Mouse (Mus musculus) left cerebral cortex, postnatal 10 days (tissue): ENCODE data around the gene Pipox. TPM values are rescaled to one million over a fixed set of nuclear protein-coding genes. Genes with fewer than 3 reads are reported as not detected.

Experiments
- DNase-seq, 2 experiments: peaks; one replicate each; pipeline ENCODE4 v3.0.0; 2021 to 2022; ENCODE audit warnings: low spot score in 2 of 2, mixed read lengths in 1 of 2; ENCODE audit errors: extremely low spot score in 1 of 2
- intact Hi-C: fragments of 180-260 bp; cut with DNase I; formaldehyde crosslinking; loops from one replicate; pipeline ENCODE4 v1.15.1; 2025
- total RNA-seq, 2 experiments: library from RNA; stranded (reverse); gene quantifications; 2 replicates each; pipeline ENCODE4 v1.2.3; 2021

The Pipox gene
- 1 to 10 TPM in 1 of 2 experiments, under 1 TPM in 1; 0.49 to 1.6 TPM for total RNA-seq

DNA sequence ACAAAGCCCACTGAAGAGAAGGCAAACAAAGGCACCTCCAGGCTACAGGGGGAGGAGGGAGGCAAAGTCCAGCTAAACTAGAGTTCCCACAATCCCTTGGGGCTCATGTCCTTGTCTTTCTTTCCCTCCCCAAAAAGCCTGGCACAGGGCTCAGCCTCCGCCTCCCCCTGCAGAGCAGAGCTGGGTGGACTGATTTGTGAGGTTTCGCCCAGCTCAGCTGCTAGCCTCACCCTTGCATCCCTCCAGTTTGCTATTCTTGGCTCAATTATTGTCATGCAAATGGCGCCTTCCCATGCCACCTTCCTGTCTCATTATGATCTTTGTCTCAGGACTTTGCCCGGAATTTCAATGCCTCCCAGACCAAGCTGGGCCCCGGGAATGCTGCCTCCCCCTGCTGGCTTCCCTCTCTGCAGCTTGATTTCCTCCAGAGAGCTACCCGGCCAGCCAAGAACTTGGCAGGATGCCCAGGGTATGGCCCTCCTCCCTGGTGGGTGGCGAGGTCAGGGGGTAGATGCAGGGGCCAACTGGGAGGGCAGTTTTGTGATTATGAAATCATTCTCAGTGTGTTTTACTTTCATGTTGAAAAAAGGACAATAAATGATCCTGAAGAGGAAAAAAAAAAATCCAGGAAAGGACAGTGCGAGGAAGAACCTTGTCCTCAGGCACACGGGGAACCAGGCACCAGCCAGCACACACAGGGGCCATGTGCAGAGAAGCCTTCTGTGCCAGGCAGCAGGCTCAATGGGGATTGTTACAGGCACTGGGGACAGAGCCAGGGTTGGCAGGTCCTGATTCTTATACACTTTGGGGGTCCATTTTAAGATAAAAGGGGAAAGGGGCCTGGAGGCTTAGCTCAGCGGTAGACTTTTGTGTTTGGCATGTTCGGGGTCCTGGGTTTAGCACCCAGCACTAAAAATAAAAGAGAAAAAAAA, at the start of gene Pipox:
Gene Pipox (minus strand): TSS at position 310 of the 932 bp plus-strand sequence.
- intact Hi-C loops = no loop called here

DNA sequence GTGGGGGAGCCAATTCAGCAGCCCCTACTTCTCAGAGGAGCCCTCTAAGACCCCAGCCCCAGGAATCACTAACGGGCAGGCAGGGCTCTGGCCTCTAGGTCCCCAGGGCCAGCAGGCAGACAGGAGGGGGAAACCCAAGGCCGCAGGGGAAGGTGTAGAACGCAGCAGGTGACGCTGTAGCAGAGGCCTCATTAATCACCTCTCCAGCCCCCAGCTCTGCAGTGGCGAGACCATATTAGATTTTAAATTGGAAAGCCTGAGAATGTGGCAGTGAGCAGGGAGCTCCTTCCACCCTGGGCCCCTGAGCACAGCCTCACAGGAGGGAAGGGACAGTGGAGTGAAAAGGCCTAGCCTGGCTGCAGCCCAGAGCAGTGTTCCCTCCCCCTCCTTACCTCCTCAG, 48.3 kb upstream of the Pipox start:
- intact Hi-C loops = no loop called here

More for the DNA sequence above, at the start of gene Pipox:
- peak; percentile 84 to 91 for DNase-seq

DNA sequence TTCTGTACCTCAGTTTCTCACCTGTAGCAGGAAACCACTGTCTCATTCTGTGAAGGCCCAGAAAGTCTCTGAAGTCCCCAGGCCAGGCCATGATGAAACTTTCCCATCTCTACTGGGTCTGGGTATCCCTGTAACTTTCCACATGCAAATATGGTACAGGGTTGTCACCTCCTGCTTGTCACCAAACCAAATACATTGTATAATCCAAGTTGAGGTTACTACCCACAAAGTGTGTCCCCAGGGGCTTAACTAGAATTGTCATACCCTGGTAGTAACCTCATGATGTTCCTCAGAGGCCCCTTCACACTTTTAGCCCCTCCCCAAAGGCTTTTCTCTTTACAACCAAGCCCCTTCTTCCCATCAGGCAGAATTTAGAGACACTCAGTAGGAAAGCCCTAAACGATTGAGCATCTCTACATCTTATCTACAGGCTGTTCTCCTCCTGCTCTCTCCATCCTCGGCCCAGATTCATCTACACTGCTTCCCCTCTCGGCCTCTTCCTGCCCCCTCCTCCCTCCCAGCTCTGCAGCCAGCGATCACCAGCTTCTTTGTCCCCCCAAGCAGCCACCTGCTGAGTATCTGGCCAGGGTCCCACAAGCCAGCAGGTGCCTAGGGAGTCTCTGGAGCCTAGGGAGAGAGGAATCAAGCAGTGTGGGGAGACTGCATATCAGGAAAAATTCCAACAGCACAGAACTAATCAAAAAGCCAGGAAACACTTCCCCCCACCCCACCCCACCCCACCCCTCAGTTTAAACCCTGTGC, 43.9 kb upstream of the Pipox start:
- no peak for DNase-seq
- intact Hi-C loops = no loop called here

More for the DNA sequence above, 48.3 kb upstream of the Pipox start:
- DNase-seq = no peak

GRCm38 (mm10) chr11:77936846-77937245, 43.0 kb upstream of the Pipox start:
- intact Hi-C loops = no loop called here
- DNase-seq = no peak

DNA sequence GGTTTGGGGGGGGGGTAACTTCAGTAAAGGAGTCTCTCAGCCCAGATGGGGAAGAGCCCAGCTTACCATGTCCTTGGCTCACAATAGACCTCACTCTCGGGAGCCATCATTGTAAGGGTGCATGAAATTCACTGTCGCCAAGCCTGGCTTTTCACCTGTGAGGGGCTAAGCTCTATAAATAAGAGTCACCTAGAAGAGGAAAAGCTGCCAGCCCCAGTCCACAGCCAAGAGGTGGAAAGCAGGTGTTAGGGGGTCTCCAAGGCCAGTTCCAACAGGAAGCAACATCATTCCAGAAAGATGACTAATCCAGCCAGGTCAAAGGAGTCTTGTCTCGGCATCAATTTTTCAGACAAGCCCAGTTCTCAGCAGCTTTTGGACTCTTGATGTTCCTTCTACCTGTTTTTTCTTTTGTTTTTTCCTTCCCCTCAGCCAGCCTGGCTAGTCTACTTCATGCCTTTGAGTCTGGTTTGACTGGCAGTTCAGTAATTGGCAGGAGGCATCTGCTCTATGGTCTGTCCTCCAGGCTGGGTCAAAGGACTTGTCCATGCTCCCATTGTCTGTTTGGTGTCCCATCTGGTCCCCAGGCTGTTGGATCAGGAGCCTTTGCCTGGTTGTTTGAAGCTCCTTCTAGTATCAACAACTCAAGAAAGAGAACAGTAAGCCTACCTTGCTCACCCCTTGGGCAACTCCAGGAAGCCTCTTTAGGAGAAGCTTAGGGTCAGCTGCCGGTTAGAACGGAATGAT, 40.8 kb upstream of the Pipox start:
- no peak for DNase-seq
- intact Hi-C loops = loop anchor here (5.0 kb wide), 2 partner anchors 33 to 47 kb away; no protein-coding TSS in a partner anchor

- DNase-seq = no peak
- intact Hi-C loops = loop anchor here (5.0 kb wide), 2 partner anchors 33 to 47 kb away; no protein-coding TSS in a partner anchor
Observed at GRCm38 (mm10) chr11:77934111-77934521, 40.2 kb upstream of the Pipox start.

DNA sequence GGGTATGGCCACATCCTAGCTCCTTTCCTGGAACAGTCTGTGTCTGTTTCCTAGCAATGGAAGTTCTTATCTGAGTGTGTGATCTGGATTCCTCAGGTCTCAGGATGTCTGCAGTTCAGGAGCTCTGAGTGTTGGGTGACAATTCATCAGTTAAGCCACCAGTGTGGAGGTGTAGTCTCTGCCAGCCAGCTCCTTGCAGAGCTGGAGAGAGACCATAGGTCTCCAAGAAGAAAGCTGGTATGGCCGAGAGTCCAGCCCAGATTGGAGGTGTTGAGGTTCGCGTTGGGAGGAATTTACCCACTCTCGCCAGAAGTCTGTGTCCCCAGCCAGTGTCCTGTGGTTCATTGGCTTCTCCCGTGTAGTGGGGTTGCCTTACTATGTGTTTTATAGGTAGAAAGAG, 38.7 kb upstream of the Pipox start:
- DNase-seq = no peak
- intact Hi-C loops = loop anchor here (5.0 kb wide), 2 partner anchors 35 to 45 kb away; no protein-coding TSS in a partner anchor

- intact Hi-C loops = loop anchor here (5.0 kb wide), 2 partner anchors 36 to 44 kb away; no protein-coding TSS in a partner anchor
- no peak for DNase-seq
Observed at GRCm38 (mm10) chr11:77931541-77932433, 37.9 kb upstream of the Pipox start.

DNA sequence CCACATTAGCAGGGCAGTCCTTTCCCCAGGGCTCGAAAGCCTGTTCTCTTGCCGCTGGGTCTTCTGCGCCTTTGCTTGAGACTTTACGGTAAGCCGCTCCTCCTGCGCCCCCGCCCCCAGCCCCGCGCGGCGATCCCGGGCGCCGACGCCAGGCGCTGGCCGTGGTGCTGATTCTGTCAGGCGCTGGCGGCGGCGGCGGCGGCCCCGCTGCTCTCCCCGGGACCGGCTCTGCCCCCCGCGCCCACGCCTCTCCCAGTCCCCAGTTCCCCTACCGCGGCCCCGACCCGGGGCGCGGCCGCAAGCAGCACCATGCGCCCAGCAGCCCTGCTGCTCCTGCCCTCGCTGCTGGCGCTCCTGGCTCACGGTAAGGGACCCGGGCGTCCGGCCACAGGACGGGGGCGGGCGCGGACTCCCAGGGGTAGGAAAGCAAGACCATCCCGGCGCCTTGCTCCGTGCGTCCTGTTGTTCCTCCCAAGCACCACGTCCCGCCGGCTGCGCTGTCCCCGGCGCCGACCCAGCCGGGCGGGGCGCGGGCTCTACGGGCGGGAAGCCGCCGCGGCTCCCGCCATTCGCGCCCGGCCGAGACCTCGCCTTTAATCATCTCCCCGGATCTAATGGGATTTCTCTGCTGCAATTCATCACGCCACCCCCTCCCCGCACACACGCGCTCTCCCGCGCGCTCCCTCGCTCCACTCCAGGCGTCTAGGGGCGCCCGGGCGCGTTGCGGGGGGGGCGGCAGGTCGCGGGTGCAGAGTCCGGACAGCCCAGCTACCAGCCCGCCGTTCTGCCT, 37.0 kb upstream of the Pipox start, which contains the start of gene Sez6:
Gene Sez6 (plus strand): TSS at position 50 of the 790 bp plus-strand sequence.
- intact Hi-C loops = loop anchor here (5.0 kb wide), 2 partner anchors 36 to 44 kb away; no protein-coding TSS in a partner anchor
- peak; percentile 74 to 89 for DNase-seq

- DNase-seq = no peak
- intact Hi-C loops = no loop called here
Observed at GRCm38 (mm10) chr11:77927837-77928236, 33.9 kb upstream of the Pipox start.

DNA sequence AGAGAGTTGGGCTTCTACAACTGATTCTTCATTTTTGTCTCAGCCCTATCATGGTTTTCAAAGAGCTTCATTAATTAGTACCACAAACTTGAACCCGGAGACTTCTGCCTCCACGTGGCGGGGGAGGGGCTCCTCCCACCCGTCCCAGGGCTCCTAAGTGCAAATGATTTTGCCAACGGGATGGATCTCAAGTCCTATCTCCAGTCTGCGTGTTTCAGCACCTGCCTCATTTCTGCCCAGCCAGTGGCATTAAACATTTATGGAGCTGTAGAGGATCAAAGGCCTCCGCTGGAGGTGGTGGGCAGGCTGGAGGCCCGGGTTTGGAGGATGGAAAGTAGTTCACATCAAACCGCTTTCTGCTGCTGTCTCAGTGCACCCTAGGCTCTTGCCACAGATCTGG, 32.8 kb upstream of the Pipox start:
- intact Hi-C loops = no loop called here
- DNase-seq = no peak

- intact Hi-C loops = no loop called here
- no peak for DNase-seq
Observed at GRCm38 (mm10) chr11:77925836-77926657, 32.2 kb upstream of the Pipox start.

GRCm38 (mm10) chr11:77923285-77923684, 29.4 kb upstream of the Pipox start:
- intact Hi-C loops = no loop called here
- no peak for DNase-seq

- intact Hi-C loops = no loop called here
Observed at GRCm38 (mm10) chr11:77917166-77917565, 23.3 kb upstream of the Pipox start.

GRCm38 (mm10) chr11:77916741-77917140, 22.8 kb upstream of the Pipox start:
- no peak for DNase-seq
- intact Hi-C loops = no loop called here

More at GRCm38 (mm10) chr11:77917166-77917565, 23.3 kb upstream of the Pipox start:
- DNase-seq = no peak

DNA sequence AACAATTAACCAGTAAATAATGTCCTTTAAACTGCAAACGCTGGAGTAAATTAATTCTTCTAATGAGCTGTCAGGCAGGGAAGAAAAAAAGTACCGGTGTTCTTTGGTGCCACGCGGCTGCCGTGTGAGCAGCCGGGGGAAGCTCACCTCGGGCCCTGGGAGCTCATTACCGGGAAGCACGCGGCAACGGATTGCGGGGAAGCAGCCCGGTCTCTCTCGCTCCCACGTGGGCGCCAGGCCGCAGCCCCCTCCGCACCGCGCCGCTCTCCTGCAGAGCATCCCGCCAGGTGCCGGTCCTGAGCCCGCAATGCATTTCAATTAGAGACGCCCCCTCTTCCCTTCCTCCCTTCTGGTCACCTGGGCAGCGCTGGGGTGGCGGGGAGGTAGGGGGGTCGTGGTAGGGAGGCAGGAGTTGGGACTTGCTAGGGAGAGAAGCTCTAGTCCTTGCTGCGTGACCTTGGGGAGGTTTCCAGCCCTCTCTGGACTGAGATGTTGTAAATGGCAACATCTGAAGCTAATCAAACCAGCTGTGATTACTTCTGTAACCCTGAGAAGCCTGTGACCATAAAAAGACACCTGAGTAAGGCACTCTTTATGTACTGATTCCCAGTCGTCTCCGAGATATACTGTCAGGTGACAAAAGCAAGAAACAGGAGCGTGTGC, 20.8 kb upstream of the Pipox start:
- intact Hi-C loops = no loop called here

More for the DNA sequence above, 20.8 kb upstream of the Pipox start:
- peak in 1 of 2 experiments; percentile 23 for DNase-seq
